Mouse (Mus musculus) mouse embryonic stem cell (cell line): Measurements from ENCODE around the gene Aebp2.

Source experiments
- in situ Hi-C, 2 experiments: fragments of 300-500 bp; cut with MboI; formaldehyde crosslinking; loops; 1 replicate in 1 of 2; 3 replicates in 1 of 2; pipeline ENCODE4 v1.14.3; 2019 to 2020; ENCODE audit warnings: low sequenced_read_pairs in 2 of 2, low pct_unique_long_range_greater_than_20kb in 1 of 2, mixed read lengths in 1 of 2; ENCODE audit not compliant: unreplicated experiment in 1 of 2

Aebp2 gene

DNA sequence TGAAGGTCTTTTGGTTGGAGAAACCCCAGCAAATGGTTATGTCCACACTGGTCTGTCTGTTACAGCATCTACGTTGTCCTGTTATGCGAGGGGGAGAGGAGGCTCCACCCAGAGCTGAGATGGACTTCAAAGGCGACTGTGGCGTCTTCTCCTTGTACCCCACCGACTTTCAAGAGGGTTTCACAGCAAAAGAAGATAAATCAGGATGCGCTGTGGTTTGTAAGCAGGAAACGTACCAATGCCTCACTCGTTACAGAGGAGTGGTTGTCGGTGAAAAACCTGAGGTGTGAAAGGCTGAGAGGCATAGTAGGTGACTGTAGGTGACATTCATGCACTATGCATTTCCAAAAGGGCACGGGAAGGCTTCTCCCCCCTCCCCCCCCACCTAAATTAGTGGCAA, 99.6 kb downstream of the Aebp2 start:
- in situ Hi-C loops: loop anchor here in 1 of 2 experiments (25.0 kb wide), 1 partner anchor 460 kb away; no protein-coding TSS in a partner anchor
